Mouse (Mus musculus): ENCODE results near the gene Tsks. TPM values are rescaled to one million over a fixed set of nuclear protein-coding genes. Genes with fewer than 3 reads are reported as not detected.
A peak's percentile ranks its signal among the peaks of the same experiment; 100 is the strongest.

Tsks gene
- polyA plus RNA-seq, 1 experiment from 2014 or later, result not detected

DNA sequence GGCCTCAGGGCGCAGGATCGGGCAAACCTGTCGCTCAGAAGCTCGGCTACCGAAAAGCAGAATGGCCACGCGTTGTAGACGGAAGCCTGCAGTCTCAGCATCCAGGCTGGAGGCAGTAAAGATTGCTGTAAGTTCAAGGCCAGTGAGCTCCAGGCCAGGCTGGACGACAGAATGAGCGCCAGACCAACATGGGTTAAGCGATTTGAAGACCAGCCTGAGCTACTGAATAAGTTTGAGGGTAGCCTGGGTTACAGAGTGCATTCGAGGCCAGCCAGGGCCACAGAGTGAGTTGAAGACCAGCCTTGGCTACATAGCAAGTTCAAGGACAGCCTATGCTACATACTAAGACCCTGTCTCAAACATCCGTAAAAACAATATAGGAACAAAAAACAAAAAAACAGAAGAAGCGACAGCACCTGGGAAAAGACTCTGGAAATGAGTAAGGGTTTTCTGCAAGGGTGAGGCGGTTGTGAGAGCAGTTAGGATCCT, 55.0 kb downstream of the Tsks start:
- no peaks in the 10 kb centered on the region for H3K27me3 ChIP-seq
- H3K4me2 ChIP-seq, result peak overlapping the region; percentile 92
- peak overlapping the region; percentile 67 for H3K4me3 ChIP-seq (replicated peaks)
- H3K9ac ChIP-seq, result peak overlapping the region; percentile 76
- WGBS (ENCODE audit: insufficient replicate concordance), result under 1% methylated on average over 15 of the region's 15 CpGs
- peaks cover 64% of the 10 kb centered on the region for H3K36me3 ChIP-seq (replicated peaks)
- no peaks in the 10 kb centered on the region for H3K9me3 ChIP-seq (replicated peaks)
- H3K4me1 ChIP-seq (replicated peaks), result peaks cover 43% of the 10 kb centered on the region
- ATAC-seq (ENCODE audit: insufficient read depth), result peak; percentile 2; the same call in 1 of the 2 replicates
- H3K27ac ChIP-seq (replicated peaks), result peak overlapping the region; percentile 93

DNA sequence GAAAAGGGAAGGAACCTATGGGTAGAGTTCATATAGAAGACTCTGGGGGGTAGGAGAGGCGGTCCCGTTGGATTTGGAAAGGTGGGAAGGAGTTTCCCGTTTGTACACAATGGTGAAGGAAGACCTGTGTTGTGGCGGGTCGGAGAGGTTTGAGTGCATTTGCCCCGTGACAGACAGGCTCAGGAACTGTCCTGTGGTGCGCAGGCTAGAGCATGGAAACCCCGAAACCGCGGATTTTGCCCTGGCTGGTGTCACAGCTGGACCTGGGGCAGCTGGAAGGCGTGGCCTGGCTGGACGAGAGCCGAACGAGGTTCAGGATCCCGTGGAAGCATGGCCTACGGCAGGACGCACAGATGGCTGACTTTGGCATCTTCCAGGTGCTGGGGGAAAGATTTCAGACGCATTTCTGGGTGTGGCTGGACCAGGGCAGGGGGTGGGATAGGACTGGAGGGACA, 55.5 kb downstream of the Tsks start, which contains the start of gene Bcl2l12:
Bcl2l12 (minus strand) TSS at position 212 of the 455 bp plus-strand sequence.
- under 1% methylated on average over 18 of the region's 18 CpGs for WGBS (ENCODE audit: insufficient replicate concordance)
- ATAC-seq (ENCODE audit: insufficient read depth), result no peak
- H3K4me3 ChIP-seq (replicated peaks), result peak within 1 kb of the TSS; percentile 67
- H3K9me3 ChIP-seq (replicated peaks), result no peaks in the 10 kb centered on the region
- peak within 1 kb of the TSS; percentile 92 for H3K4me2 ChIP-seq
- H3K27me3 ChIP-seq, result no peaks in the 10 kb centered on the region
- peak within 1 kb of the TSS; percentile 76 for H3K9ac ChIP-seq
- peaks cover 64% of the 10 kb centered on the region for H3K36me3 ChIP-seq (replicated peaks)
- H3K27ac ChIP-seq (replicated peaks), result peak within 1 kb of the TSS; percentile 93
- peaks cover 43% of the 10 kb centered on the region for H3K4me1 ChIP-seq (replicated peaks)

DNA sequence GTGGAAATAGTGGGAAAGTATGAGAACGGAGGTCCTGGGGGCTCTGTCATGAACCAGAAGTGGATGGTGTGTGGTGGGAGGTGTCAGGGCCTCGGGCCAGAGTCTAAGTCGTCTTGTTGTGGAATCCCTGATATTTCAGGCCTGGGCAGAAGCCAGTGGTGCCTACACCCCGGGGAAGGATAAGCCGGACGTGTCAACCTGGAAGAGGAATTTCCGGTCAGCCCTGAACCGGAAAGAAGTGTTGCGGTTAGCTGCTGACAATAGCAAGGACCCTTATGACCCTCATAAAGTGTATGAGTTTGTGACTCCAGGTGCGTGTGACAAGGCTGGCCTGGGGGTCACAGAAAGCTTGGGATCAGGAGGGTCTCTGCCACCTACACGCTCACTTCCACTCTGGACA, 56.7 kb downstream of the Tsks start:
- Histone ChIP-seq H3K36me3 (replicated peaks) (peaks cover 64% of the 10 kb centered on the region), H3K4me1 (replicated peaks) (peaks cover 43% of the 10 kb centered on the region), H3K4me2 (peak overlapping the region; percentile 92), H3K27ac (replicated peaks) (no peak overlapping the region), H3K9me3 (replicated peaks) (no peaks in the 10 kb centered on the region), H3K4me3 (replicated peaks) (peak overlapping the region; percentile 21; the same call in 1 of the 2 replicates), H3K27me3 (no peaks in the 10 kb centered on the region), H3K9ac (no peak overlapping the region)
- no peak for ATAC-seq (ENCODE audit: insufficient read depth)
- WGBS (ENCODE audit: insufficient replicate concordance), result 77% methylated on average over 11 of the region's 11 CpGs

DNA sequence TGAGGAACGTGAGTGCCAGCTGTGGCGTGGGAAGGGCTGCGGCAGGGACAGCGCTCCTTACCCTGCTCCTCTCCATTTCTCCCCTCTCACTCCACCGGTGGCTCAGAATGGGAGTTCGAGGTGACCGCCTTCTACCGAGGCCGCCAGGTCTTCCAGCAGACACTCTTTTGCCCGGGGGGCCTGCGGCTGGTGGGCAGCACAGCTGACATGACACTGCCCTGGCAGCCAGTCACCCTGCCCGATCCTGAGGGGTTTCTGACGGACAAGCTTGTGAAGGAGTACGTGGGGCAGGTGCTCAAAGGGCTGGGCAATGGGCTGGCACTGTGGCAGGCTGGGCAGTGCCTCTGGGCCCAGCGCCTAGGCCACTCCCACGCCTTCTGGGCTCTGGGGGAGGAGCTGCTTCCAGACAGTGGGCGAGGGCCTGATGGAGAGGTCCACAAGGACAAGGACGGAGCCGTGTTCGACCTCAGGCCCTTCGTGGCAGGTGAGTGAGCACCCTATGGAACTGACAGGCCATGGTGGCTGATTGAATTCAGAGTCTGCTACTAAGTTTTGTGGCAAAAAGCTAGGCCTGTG, 57.6 kb downstream of the Tsks start:
- H3K9me3 ChIP-seq (replicated peaks), result no peaks in the 10 kb centered on the region
- H3K27me3 ChIP-seq, result no peaks in the 10 kb centered on the region
- peaks cover 66% of the 10 kb centered on the region for H3K36me3 ChIP-seq (replicated peaks)
- no peak overlapping the region for H3K4me2 ChIP-seq
- peak overlapping the region; percentile 34; the same call in 1 of the 2 replicates for H3K27ac ChIP-seq (replicated peaks)
- peaks cover 42% of the 10 kb centered on the region for H3K4me1 ChIP-seq (replicated peaks)
- no peak overlapping the region for H3K4me3 ChIP-seq (replicated peaks)
- 80% methylated on average over 21 of the region's 21 CpGs for WGBS (ENCODE audit: insufficient replicate concordance)
- no peak for ATAC-seq (ENCODE audit: insufficient read depth)
- H3K9ac ChIP-seq, result no peak overlapping the region

DNA sequence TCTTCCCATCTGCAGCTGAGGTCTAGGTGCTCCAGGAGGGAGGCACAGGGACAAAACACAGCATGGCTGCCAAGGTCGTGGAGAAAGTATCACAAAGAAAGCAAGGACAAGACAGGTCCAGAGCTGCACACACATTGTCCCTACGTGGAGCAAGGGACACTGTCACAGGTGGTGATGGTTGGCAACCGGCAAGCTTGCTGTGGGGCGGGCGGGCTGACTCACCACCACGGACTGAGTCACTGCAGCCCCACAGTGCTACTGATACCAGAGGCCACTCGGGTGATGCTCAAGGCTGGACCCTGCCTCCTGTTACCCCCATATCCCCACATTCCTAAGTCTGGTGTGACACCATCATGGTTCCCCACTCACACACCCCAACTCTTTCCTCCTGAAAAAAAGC, 59.4 kb downstream of the Tsks start:
- H3K36me3 ChIP-seq (replicated peaks), result peaks cover 82% of the 10 kb centered on the region
- no peak overlapping the region; the same call in 1 of the 2 replicates for H3K27ac ChIP-seq (replicated peaks)
- no peak overlapping the region for H3K4me3 ChIP-seq (replicated peaks)
- no peaks in the 10 kb centered on the region for H3K27me3 ChIP-seq
- H3K9ac ChIP-seq, result no peak overlapping the region
- peaks cover 32% of the 10 kb centered on the region for H3K4me1 ChIP-seq (replicated peaks)
- WGBS (ENCODE audit: insufficient replicate concordance), result 74% methylated on average over 7 of the region's 7 CpGs
- H3K4me2 ChIP-seq, result no peak overlapping the region
- H3K9me3 ChIP-seq (replicated peaks), result no peaks in the 10 kb centered on the region
- ATAC-seq (ENCODE audit: insufficient read depth), result no peak

DNA sequence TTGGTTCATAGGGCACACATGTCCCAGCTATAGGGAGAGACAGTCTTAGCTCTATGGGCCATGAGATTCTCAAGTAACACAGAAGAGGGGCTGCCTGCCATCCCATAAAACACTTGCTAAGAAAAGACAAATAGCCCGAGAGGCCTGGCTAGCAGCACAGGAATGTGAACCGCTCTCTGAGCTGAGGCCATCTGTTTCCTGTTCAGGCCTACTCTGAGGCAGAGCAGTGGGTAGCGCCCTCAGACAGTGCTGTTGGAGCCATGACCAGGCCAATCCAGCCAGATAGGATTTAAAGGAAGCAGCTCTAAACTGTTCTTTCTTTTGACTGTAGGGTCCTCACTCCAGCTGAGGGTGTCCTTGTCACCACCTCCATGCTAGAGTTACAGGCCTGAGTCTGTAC, 61.5 kb downstream of the Tsks start:
- H3K27ac ChIP-seq (replicated peaks), result no peak overlapping the region
- H3K4me1 ChIP-seq (replicated peaks), result peaks cover 15% of the 10 kb centered on the region
- no peak overlapping the region for H3K9ac ChIP-seq
- no peaks in the 10 kb centered on the region for H3K27me3 ChIP-seq
- 62% methylated on average over 3 of the region's 3 CpGs for WGBS (ENCODE audit: insufficient replicate concordance)
- H3K36me3 ChIP-seq (replicated peaks), result peaks cover 99% of the 10 kb centered on the region
- H3K9me3 ChIP-seq (replicated peaks), result no peaks in the 10 kb centered on the region
- no peak overlapping the region for H3K4me2 ChIP-seq
- no peak overlapping the region for H3K4me3 ChIP-seq (replicated peaks)
- no peak for ATAC-seq (ENCODE audit: insufficient read depth)

DNA sequence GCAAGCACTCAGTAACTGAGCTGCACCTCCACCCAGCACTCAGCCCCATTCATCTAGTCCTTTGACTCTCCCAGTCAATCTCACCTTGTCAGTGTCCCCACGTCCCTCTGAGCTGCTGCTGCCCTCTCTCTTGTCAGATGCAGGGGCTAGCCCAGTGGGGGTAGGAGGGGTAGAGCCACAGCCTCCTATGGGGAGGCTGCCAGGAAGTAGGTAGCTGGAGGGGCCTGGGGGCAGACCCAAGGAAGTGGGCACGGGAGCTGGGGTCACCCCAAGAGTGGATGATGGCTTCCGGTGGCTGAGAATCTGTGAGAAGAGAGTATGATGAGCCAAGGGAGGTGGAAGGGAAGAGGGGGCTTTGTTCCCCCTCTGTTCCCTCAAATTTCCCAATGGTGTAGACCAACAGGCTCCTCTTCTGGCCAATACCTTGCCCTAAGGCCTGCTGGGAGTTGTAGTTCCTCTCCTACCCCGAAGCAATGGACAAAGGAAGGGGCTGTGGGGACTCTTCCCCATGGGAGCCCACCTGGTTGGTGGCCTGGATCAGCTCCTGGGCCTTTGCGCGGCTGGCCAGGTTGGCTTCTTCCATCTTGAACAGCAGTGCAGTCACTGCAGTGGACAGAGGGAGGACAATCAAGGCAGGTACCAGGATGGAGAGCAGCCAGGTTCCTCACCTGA, 62.5 kb downstream of the Tsks start:
- Histone ChIP-seq H3K9ac (no peak overlapping the region), H3K27me3 (no peaks in the 10 kb centered on the region), H3K36me3 (replicated peaks) (peaks cover 99% of the 10 kb centered on the region), H3K4me2 (no peak overlapping the region), H3K9me3 (replicated peaks) (no peaks in the 10 kb centered on the region), H3K4me3 (replicated peaks) (no peak overlapping the region), H3K4me1 (replicated peaks) (peaks cover 8% of the 10 kb centered on the region; the same call in 1 of the 2 replicates), H3K27ac (replicated peaks) (no peak overlapping the region)
- no peak for ATAC-seq (ENCODE audit: insufficient read depth)
- 75% methylated on average over 6 of the region's 6 CpGs for WGBS (ENCODE audit: insufficient replicate concordance)

DNA sequence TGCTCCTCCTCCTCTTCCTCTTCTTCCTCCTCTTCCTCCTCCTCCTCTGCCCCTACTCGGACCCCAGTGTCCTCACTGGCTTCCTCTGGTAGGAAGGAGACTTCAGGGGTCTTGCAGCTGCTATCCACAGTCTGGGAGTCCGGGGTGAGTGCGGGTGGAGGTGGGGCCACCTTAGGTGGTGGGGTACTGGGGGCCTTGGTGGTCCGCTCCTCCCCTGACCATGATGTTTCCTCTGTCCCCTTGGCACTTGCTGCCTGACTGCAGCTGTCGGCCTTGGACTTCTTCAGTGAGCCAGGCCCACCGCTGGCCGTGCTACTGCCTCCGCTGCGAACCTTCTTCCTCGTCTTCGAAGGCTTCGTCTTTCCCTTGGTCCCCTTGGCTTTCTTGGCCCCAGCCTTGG, 63.5 kb downstream of the Tsks start:
- Histone ChIP-seq H3K4me3 (replicated peaks) (no peak overlapping the region), H3K4me2 (no peak overlapping the region), H3K9ac (no peak overlapping the region), H3K27me3 (no peaks in the 10 kb centered on the region), H3K4me1 (replicated peaks) (peaks cover 3% of the 10 kb centered on the region; the same call in 1 of the 2 replicates), H3K27ac (replicated peaks) (no peak overlapping the region), H3K9me3 (replicated peaks) (no peaks in the 10 kb centered on the region), H3K36me3 (replicated peaks) (peaks cover 97% of the 10 kb centered on the region)
- WGBS (ENCODE audit: insufficient replicate concordance), result 88% methylated on average over 12 of the region's 12 CpGs
- ATAC-seq (ENCODE audit: insufficient read depth), result no peak

DNA sequence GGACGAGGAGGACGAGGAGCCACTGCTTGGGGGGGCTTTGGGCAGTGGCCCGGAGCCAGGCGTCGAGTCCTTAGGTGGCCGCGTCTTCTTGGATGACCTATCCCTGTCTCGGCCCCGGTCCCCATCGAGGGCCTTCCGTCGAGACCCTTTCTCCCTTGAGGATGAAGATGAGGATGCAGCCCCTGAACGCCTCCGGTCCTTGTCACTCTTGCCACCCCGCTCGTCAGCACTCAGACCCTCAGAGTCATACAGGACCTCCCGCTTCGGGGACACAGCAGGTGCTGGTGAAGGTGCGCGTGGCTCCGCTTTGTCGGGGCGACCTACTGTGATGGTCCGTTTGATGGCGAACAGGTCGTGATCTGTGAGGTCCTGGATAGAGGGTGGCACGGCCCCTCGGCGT, 64.1 kb downstream of the Tsks start:
- Histone ChIP-seq H3K9me3 (replicated peaks) (no peaks in the 10 kb centered on the region), H3K27me3 (no peaks in the 10 kb centered on the region), H3K4me2 (no peak overlapping the region), H3K4me3 (replicated peaks) (no peak overlapping the region), H3K9ac (no peak overlapping the region), H3K4me1 (replicated peaks) (0 out of 2 replicates have a peak, but pooled peaks cover 3% of the 10 kb centered on the region), H3K36me3 (replicated peaks) (peaks cover 97% of the 10 kb centered on the region), H3K27ac (replicated peaks) (no peak overlapping the region)
- ATAC-seq (ENCODE audit: insufficient read depth), result no peak
- 89% methylated on average over 29 of the region's 29 CpGs for WGBS (ENCODE audit: insufficient replicate concordance)
